Mouse (Mus musculus) intestine, postnatal 0 days (tissue): ENCODE data around the gene Ndufa9. TPM values are rescaled to one million over a fixed set of nuclear protein-coding genes. Genes with fewer than 3 reads are reported as not detected.

Experiments
- ATAC-seq: fragments of 200-750 bp; cut with Nextera tagmentation; 2 replicates; pipeline ENCODE4 v1.8.0; 2017; ENCODE audit warnings: mild to moderate bottlenecking, moderate TSS enrichment, moderate library complexity
- H3K27ac ChIP-seq: fragments of 300-500 bp; sonication (generic); 2 replicates; pipeline ENCODE4 v1.5.1; 2014; ENCODE audit warnings: mild to moderate bottlenecking, low read depth, low read length, moderate library complexity
- H3K27me3 ChIP-seq: fragments of 300-500 bp; sonication (generic); replicated peaks from 2 replicates; pipeline ENCODE4 v1.6.1; 2014; ENCODE audit warnings: low read length, mixed read lengths; ENCODE audit not compliant: control insufficient read depth, insufficient read depth
- H3K36me3 ChIP-seq: fragments of 300-500 bp; sonication (generic); 2 replicates; pipeline ENCODE4 v1.6.1; 2014; ENCODE audit warnings: mild to moderate bottlenecking, moderate library complexity; ENCODE audit not compliant: control insufficient read depth, insufficient read depth
- H3K4me1 ChIP-seq: fragments of 300-500 bp; sonication (generic); replicated peaks from 2 replicates; pipeline ENCODE4 v1.6.1; 2014; ENCODE audit warnings: antibody characterized with exemption, low read length, mixed read lengths; ENCODE audit not compliant: control insufficient read depth, insufficient read depth
- H3K4me2 ChIP-seq: fragments of 300-500 bp; sonication (generic); replicated peaks from 2 replicates; pipeline ENCODE4 v1.6.1; 2014; ENCODE audit warnings: low read depth, mild to moderate bottlenecking, moderate library complexity
- H3K4me3 ChIP-seq: fragments of 300-500 bp; sonication (generic); 2 replicates; pipeline ENCODE4 v1.5.1; 2014; ENCODE audit warnings: low read depth, low read length
- H3K9ac ChIP-seq: fragments of 300-500 bp; sonication (generic); 2 replicates; pipeline ENCODE4 v1.6.1; 2014; ENCODE audit warnings: mild to moderate bottlenecking, low read depth, low read length
- H3K9me3 ChIP-seq: fragments of 300-500 bp; sonication (generic); 2 replicates; pipeline ENCODE4 v1.6.1; 2016; ENCODE audit warnings: mixed run types; ENCODE audit not compliant: control insufficient read depth
- CTCF ChIP-seq: sonication (generic); IDR thresholded peaks from 2 replicates; pipeline ENCODE4 v1.5.1; 2016; ENCODE audit warnings: low read depth, mild to moderate bottlenecking, control low read depth, antibody characterized with exemption, moderate library complexity
- WGBS: fragments of 180-500 bp; shearing (Covaris S2); extraction: QIAGEN DNeasy Blood & Tissue Kit; methylation state at CpG from one replicate; pipeline ENCODE4 v1.1.7; 2014; 5-methylcytosine and 5-hydroxymethylcytosine counted together
- polyA plus RNA-seq: library from polyadenylated mRNA; unstranded; fragments of >200 nt; fragmentation: Nextera tagmentation; extraction: Ambion mirVana; gene quantifications from 2 replicates; pipeline ENCODE4 v1.2.1, GENCODE M21; 2015

Gene Ndufa9
- polyA plus RNA-seq, result 236 and 238 TPM in 2 replicates

- TF ChIP-seq CTCF, result no peak
- peak; percentile 91 for ATAC-seq
- H3K4me1 ChIP-seq, result peaks cover 9% of the 10 kb centered on the region
- H3K36me3 ChIP-seq, result peaks cover 3% of the 10 kb centered on the region; the same call in 1 of the 2 replicates
- H3K9me3 ChIP-seq, result no peaks in the 10 kb centered on the region
- peak within 1 kb of the TSS; percentile 85 for H3K4me2 ChIP-seq
- peak within 1 kb of the TSS; percentile 88 for H3K9ac ChIP-seq
- H3K27me3 ChIP-seq, result no peaks in the 10 kb centered on the region
- WGBS, result 6% methylated on average over 46 of the region's 46 CpGs
- peak within 1 kb of the TSS; percentile 51; the same call in 1 of the 2 replicates for H3K27ac ChIP-seq
- peak within 1 kb of the TSS; percentile 90 for H3K4me3 ChIP-seq
Observed at GRCm38 (mm10) chr6:126848712-126849704, at the start of gene Ndufa9. Gene Ndufa9 (minus strand): TSS chr6:126849136.

GRCm38 (mm10) chr6:126877118-126877517, 28.2 kb upstream of the Ndufa9 start:
- no peak overlapping the region for H3K4me2 ChIP-seq
- no peaks in the 10 kb centered on the region for H3K9me3 ChIP-seq
- H3K4me1 ChIP-seq, result no peaks in the 10 kb centered on the region
- H3K9ac ChIP-seq, result no peak overlapping the region
- H3K27ac ChIP-seq, result no peak overlapping the region
- H3K27me3 ChIP-seq, result no peaks in the 10 kb centered on the region
- ATAC-seq, result no peak
- TF ChIP-seq CTCF, result no peak
- no peak overlapping the region for H3K4me3 ChIP-seq
- WGBS, result 80% methylated on average over 8 of the region's 8 CpGs
- H3K36me3 ChIP-seq, result no peaks in the 10 kb centered on the region

GRCm38 (mm10) chr6:126852881-126853280, 3.9 kb upstream of the Ndufa9 start, which contains the start of gene Akap3:
Gene Akap3 (plus strand): TSS chr6:126853098.
- no peak within 1 kb of the TSS for H3K4me3 ChIP-seq
- H3K27me3 ChIP-seq, result no peaks in the 10 kb centered on the region
- no peak for ATAC-seq
- H3K36me3 ChIP-seq, result no peaks in the 10 kb centered on the region
- no peak within 1 kb of the TSS for H3K4me2 ChIP-seq
- no peak within 1 kb of the TSS for H3K9ac ChIP-seq
- H3K27ac ChIP-seq, result no peak within 1 kb of the TSS
- TF ChIP-seq CTCF, result no peak
- H3K9me3 ChIP-seq, result no peaks in the 10 kb centered on the region
- H3K4me1 ChIP-seq, result peaks cover 6% of the 10 kb centered on the region

- H3K9ac ChIP-seq, result no peak overlapping the region
- no peak overlapping the region for H3K4me3 ChIP-seq
- peaks cover 96% of the 10 kb centered on the region for H3K36me3 ChIP-seq
- no peak overlapping the region for H3K27ac ChIP-seq
- WGBS, result 82% methylated on average over 8 of the region's 8 CpGs
- ATAC-seq, result no peak
- H3K9me3 ChIP-seq, result no peaks in the 10 kb centered on the region
- H3K4me1 ChIP-seq, result no peaks in the 10 kb centered on the region
- no peak for TF ChIP-seq CTCF
- no peak overlapping the region for H3K4me2 ChIP-seq
- H3K27me3 ChIP-seq, result no peaks in the 10 kb centered on the region
Observed at GRCm38 (mm10) chr6:126836628-126837027, 12.3 kb downstream of the Ndufa9 start.

- H3K9ac ChIP-seq, result no peak overlapping the region
- no peak overlapping the region for H3K4me3 ChIP-seq
- H3K27ac ChIP-seq, result no peak overlapping the region
- H3K4me1 ChIP-seq, result no peaks in the 10 kb centered on the region
- H3K9me3 ChIP-seq, result no peaks in the 10 kb centered on the region
- H3K4me2 ChIP-seq, result no peak overlapping the region
- H3K27me3 ChIP-seq, result no peaks in the 10 kb centered on the region
- no peak for TF ChIP-seq CTCF
- no peak for ATAC-seq
- 85% methylated on average over 3 of the region's 3 CpGs for WGBS
- H3K36me3 ChIP-seq, result peaks cover 81% of the 10 kb centered on the region
Observed at GRCm38 (mm10) chr6:126823087-126823486, 25.8 kb downstream of the Ndufa9 start.

- Histone ChIP-seq H3K36me3 (peaks cover 16% of the 10 kb centered on the region), H3K9ac (no peak overlapping the region), H3K27me3 (no peaks in the 10 kb centered on the region), H3K4me1 (no peaks in the 10 kb centered on the region), H3K27ac (no peak overlapping the region), H3K4me3 (no peak overlapping the region), H3K9me3 (no peaks in the 10 kb centered on the region), H3K4me2 (no peak overlapping the region)
- WGBS, result 88% methylated on average over 8 of the region's 8 CpGs
- TF ChIP-seq CTCF, result no peak
- no peak for ATAC-seq
Observed at GRCm38 (mm10) chr6:126816338-126816737, 32.6 kb downstream of the Ndufa9 start.
